Mouse (Mus musculus) intestine, embryonic 15.5 days (tissue): ENCODE measurements around the gene Klhl2. TPM values are rescaled to one million over a fixed set of nuclear protein-coding genes. Genes with fewer than 3 reads are reported as not detected.

Source experiments
- ATAC-seq: fragments of 200-750 bp; cut with Nextera tagmentation; 2 replicates; pipeline ENCODE4 v1.8.0; 2017; ENCODE audit warnings: moderate TSS enrichment, moderate library complexity
- H3K27ac ChIP-seq: fragments of 300-500 bp; sonication (generic); 2 replicates; pipeline ENCODE4 v1.5.1; 2015; ENCODE audit warnings: mild to moderate bottlenecking, inconsistent platforms
- H3K27me3 ChIP-seq: fragments of 300-500 bp; sonication (generic); replicated peaks from 2 replicates; pipeline ENCODE4 v1.6.1; 2015; ENCODE audit warnings: inconsistent platforms
- H3K36me3 ChIP-seq: fragments of 300-500 bp; sonication (generic); 2 replicates; pipeline ENCODE4 v1.6.1; 2015; ENCODE audit warnings: inconsistent platforms
- H3K4me1 ChIP-seq: fragments of 300-500 bp; sonication (generic); replicated peaks from 2 replicates; pipeline ENCODE4 v1.6.1; 2015; ENCODE audit warnings: inconsistent platforms
- H3K4me2 ChIP-seq: fragments of 300-500 bp; sonication (generic); replicated peaks from 2 replicates; pipeline ENCODE4 v1.6.1; 2015; ENCODE audit warnings: mild to moderate bottlenecking, inconsistent platforms
- H3K4me3 ChIP-seq: fragments of 300-500 bp; sonication (generic); replicated peaks from 2 replicates; pipeline ENCODE4 v1.5.1; 2015; ENCODE audit warnings: inconsistent platforms
- H3K9ac ChIP-seq: fragments of 300-500 bp; sonication (generic); 2 replicates; pipeline ENCODE4 v1.6.1; 2015; ENCODE audit warnings: inconsistent platforms
- H3K9me3 ChIP-seq: fragments of 300-500 bp; sonication (generic); 2 replicates; pipeline ENCODE4 v1.6.1; 2016; ENCODE audit warnings: inconsistent platforms
- WGBS: fragments of 180-500 bp; shearing (Covaris S2); methylation state at CpG from one replicate; pipeline ENCODE4 v1.1.7; 2015; 5-methylcytosine and 5-hydroxymethylcytosine counted together
- polyA plus RNA-seq: library from polyadenylated mRNA; unstranded; fragments of >200 nt; fragmentation: Nextera tagmentation; extraction: Ambion mirVana; gene quantifications from 2 replicates; pipeline ENCODE4 v1.2.1, GENCODE M21; 2015

The Klhl2 gene
- polyA plus RNA-seq, 1 experiment from 2014 or later: 21.4 TPM

DNA sequence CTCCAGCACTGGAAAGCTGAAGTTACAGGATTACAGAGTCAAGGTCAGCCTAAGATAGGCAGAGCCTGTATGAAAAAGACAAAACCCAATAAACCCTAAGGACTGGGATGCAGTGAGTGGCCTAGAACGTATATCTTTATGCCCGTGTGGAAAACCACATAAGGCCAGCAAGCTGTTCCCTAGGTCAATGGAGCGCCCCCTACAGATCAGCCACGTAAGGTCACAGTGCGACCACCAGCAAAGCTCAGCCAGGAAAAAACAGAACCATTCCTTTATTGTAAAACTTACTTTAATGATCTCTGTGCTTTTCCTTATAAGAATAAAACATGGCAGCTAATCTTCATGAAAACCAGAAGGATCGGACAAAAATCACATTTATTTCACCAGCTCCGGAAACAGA is 131.9 kb downstream of the Klhl2 start:
- no peaks in the 10 kb centered on the region for H3K4me1 ChIP-seq
- ATAC-seq: no peak
- peaks cover 31% of the 10 kb centered on the region for H3K36me3 ChIP-seq
- no peak overlapping the region for H3K4me2 ChIP-seq
- H3K4me3 ChIP-seq: no peak overlapping the region
- 85% methylated on average over 7 of the region's 7 CpGs for WGBS
- no peaks in the 10 kb centered on the region for H3K9me3 ChIP-seq
- no peak overlapping the region for H3K27ac ChIP-seq
- no peaks in the 10 kb centered on the region for H3K27me3 ChIP-seq
- no peak overlapping the region for H3K9ac ChIP-seq

- Histone ChIP-seq H3K4me1 (no peaks in the 10 kb centered on the region), H3K9ac (no peak overlapping the region), H3K4me3 (no peak overlapping the region), H3K27me3 (no peaks in the 10 kb centered on the region), H3K9me3 (no peaks in the 10 kb centered on the region), H3K36me3 (peaks cover 6% of the 10 kb centered on the region; the same call in 1 of the 2 replicates), H3K4me2 (no peak overlapping the region), H3K27ac (no peak overlapping the region)
- ATAC-seq: no peak
- WGBS: 88% methylated on average over 7 of the region's 7 CpGs
These were observed 137.3 kb downstream of the Klhl2 start for GRCm38 (mm10) chr8:64712499-64712898.

DNA sequence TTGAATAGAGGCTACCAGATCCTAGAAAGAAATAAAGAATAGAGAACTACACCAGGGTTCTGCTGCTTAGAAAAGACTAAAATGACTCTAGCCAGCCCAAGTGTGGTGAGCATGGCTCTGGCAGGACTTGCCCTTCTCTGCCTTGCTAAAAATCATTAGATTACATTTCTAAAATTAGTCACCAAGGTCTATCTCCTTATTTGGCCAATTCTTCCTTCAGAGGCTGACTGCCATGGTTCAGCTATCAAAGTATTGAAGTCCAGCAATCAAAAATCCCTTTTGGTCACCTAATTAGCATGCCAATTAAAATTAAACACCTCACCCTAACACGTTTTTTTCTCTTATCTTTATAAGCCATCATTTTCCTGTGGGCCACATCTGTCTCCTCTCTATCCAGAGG is 138.3 kb downstream of the Klhl2 start:
- Histone ChIP-seq H3K27me3 (no peaks in the 10 kb centered on the region), H3K27ac (no peak overlapping the region), H3K4me1 (no peaks in the 10 kb centered on the region), H3K4me2 (no peak overlapping the region), H3K9ac (no peak overlapping the region), H3K4me3 (no peak overlapping the region), H3K36me3 (peaks cover 6% of the 10 kb centered on the region; the same call in 1 of the 2 replicates), H3K9me3 (no peaks in the 10 kb centered on the region)
- WGBS: 41% methylated on average over 1 of the region's 1 CpGs
- ATAC-seq: no peak

- H3K36me3 ChIP-seq: no peaks in the 10 kb centered on the region
- no peaks in the 10 kb centered on the region for H3K9me3 ChIP-seq
- H3K27me3 ChIP-seq: no peaks in the 10 kb centered on the region
- no peak overlapping the region for H3K9ac ChIP-seq
- no peak overlapping the region for H3K4me2 ChIP-seq
- no peak for ATAC-seq
- no peak overlapping the region for H3K4me3 ChIP-seq
- H3K27ac ChIP-seq: no peak overlapping the region
- no peaks in the 10 kb centered on the region for H3K4me1 ChIP-seq
These were observed 142.3 kb downstream of the Klhl2 start for GRCm38 (mm10) chr8:64707481-64707880.

- no peaks in the 10 kb centered on the region for H3K27me3 ChIP-seq
- 81% methylated on average over 1 of the region's 1 CpGs for WGBS
- H3K9me3 ChIP-seq: no peaks in the 10 kb centered on the region
- H3K36me3 ChIP-seq: no peaks in the 10 kb centered on the region
- no peak overlapping the region for H3K9ac ChIP-seq
- no peaks in the 10 kb centered on the region for H3K4me1 ChIP-seq
- H3K27ac ChIP-seq: no peak overlapping the region
- H3K4me3 ChIP-seq: no peak overlapping the region
- H3K4me2 ChIP-seq: no peak overlapping the region
- ATAC-seq: no peak
These were observed 146.6 kb downstream of the Klhl2 start for GRCm38 (mm10) chr8:64703191-64703590.

GRCm38 (mm10) chr8:64692651-64693201 is 157.1 kb downstream of the Klhl2 start, which contains the start of gene Cpe:
Cpe (minus strand) TSS chr8:64693054.
- ATAC-seq: peak; percentile 99
- under 1% methylated on average over 54 of the region's 54 CpGs for WGBS
- H3K4me1 ChIP-seq: 0 out of 2 replicates have a peak, but pooled peaks cover 3% of the 10 kb centered on the region

DNA sequence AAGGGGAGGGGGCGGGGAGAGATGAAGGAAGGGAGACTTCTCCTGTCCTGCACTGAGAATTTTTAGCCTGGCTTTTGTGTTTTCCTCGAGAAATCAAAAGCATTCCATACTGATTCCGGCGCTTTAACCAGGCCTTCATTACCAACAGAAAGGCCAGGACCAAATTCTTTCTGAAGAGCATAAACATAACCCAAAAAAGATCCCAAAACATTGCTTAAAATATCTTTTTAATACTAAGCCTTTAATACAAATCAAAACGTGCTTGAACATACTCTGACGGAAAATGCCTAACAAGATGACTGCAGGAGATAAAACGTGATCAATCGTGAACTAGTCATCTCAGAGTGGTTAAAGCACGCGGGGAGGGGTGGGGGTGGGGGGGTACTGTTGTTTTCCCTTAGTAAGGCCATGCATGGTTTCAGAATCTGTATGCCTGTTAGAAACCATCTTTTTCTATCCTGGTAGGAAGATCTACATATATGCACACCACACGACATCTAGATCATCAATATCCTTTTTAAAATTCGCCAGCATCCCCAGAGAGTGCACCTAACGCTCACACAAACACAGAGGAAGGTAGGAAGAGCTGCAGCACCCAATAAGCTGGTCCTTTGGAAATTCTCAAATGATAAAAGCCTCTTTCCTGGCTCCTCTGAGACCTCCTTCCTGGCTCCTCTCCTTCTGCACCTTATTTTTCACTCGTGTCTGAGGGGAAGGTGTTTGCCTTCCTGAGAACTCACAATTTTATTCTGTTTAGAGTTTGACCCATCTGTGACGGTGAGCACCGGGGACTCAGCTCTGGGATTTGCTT is 158.0 kb downstream of the Klhl2 start:
- Histone ChIP-seq H3K4me1 (0 out of 2 replicates have a peak, but pooled peaks cover 3% of the 10 kb centered on the region), H3K27ac (peak overlapping the region; percentile 88; the same call in 1 of the 2 replicates), H3K9ac (peak overlapping the region; percentile 73), H3K9me3 (no peaks in the 10 kb centered on the region), H3K36me3 (no peaks in the 10 kb centered on the region), H3K4me3 (peak overlapping the region; percentile 67), H3K27me3 (no peaks in the 10 kb centered on the region), H3K4me2 (peak overlapping the region; percentile 97)
- ATAC-seq: 0 out of 2 replicates have a peak, but pooled peaks have one; percentile 7
- WGBS: 20% methylated on average over 16 of the region's 16 CpGs

More at GRCm38 (mm10) chr8:64692651-64693201, 157.1 kb downstream of the Klhl2 start, which contains the start of gene Cpe:
- no peaks in the 10 kb centered on the region for H3K9me3 ChIP-seq
- H3K27ac ChIP-seq: peak within 1 kb of the TSS; percentile 88
- H3K36me3 ChIP-seq: no peaks in the 10 kb centered on the region
- H3K27me3 ChIP-seq: no peaks in the 10 kb centered on the region
- peak within 1 kb of the TSS; percentile 97 for H3K4me2 ChIP-seq
- H3K9ac ChIP-seq: peak within 1 kb of the TSS; percentile 73
- peak within 1 kb of the TSS; percentile 67 for H3K4me3 ChIP-seq

- 0 out of 2 replicates have a peak, but pooled peaks cover 3% of the 10 kb centered on the region for H3K4me1 ChIP-seq
- H3K4me2 ChIP-seq: 0 out of 2 replicates have a peak overlapping the region, but pooled peaks have one; percentile 97
- H3K9me3 ChIP-seq: no peaks in the 10 kb centered on the region
- H3K9ac ChIP-seq: no peak overlapping the region
- no peak overlapping the region for H3K4me3 ChIP-seq
- H3K27me3 ChIP-seq: no peaks in the 10 kb centered on the region
- no peak overlapping the region for H3K27ac ChIP-seq
- H3K36me3 ChIP-seq: no peaks in the 10 kb centered on the region
- WGBS: 79% methylated on average over 6 of the region's 6 CpGs
- no peak for ATAC-seq
These were observed 159.0 kb downstream of the Klhl2 start for GRCm38 (mm10) chr8:64690845-64691244.

- WGBS: 78% methylated on average over 6 of the region's 6 CpGs
- Histone ChIP-seq H3K4me1 (0 out of 2 replicates have a peak, but pooled peaks cover 3% of the 10 kb centered on the region), H3K9me3 (no peaks in the 10 kb centered on the region), H3K27ac (no peak overlapping the region), H3K36me3 (no peaks in the 10 kb centered on the region), H3K27me3 (no peaks in the 10 kb centered on the region), H3K4me2 (no peak overlapping the region), H3K9ac (no peak overlapping the region), H3K4me3 (no peak overlapping the region)
- no peak for ATAC-seq
These were observed 159.5 kb downstream of the Klhl2 start for GRCm38 (mm10) chr8:64690306-64690705.

Other genes with a start within 250 kb of the Klhl2 start
- 184 and 201 TPM in 2 replicates for gene Cpe, start 157.0 kb downstream of the Klhl2 start, polyA plus RNA-seq
- gene Msmo1, start 116.2 kb downstream of the Klhl2 start, polyA plus RNA-seq: 193 and 213 TPM in 2 replicates
- 46.0 and 50.8 TPM in 2 replicates for gene Tmem192, start 97.2 kb upstream of the Klhl2 start, polyA plus RNA-seq
- gene Trim75, start 137.8 kb upstream of the Klhl2 start, polyA plus RNA-seq: not detected in 2 replicates
- gene Trim61, start 168.5 kb upstream of the Klhl2 start, polyA plus RNA-seq: not detected in 2 replicates
- gene Trim60, start 168.6 kb upstream of the Klhl2 start, polyA plus RNA-seq: not detected in 2 replicates
- gene Apela, start 187.3 kb upstream of the Klhl2 start, polyA plus RNA-seq: 3.6 and 6.9 TPM in 2 replicates
- gene Gm10663, start 225.0 kb upstream of the Klhl2 start, polyA plus RNA-seq: not detected in 2 replicates